Mouse (Mus musculus) midbrain, embryonic 13.5 days (tissue): ENCODE results near the gene Kif1c. TPM values are rescaled to one million over a fixed set of nuclear protein-coding genes. Genes with fewer than 3 reads are reported as not detected.

Experiments
- microRNA-seq: library from miRNA; unstranded; fragments of <30 nt; microRNA quantifications from one replicate; pipeline ENCODE4, GENCODE M21; 2016
- polyA plus RNA-seq: library from polyadenylated mRNA; unstranded; fragments of >200 nt; fragmentation: Nextera tagmentation; extraction: Ambion mirVana; gene quantifications from 2 replicates; pipeline ENCODE4 v1.2.1, GENCODE M21; 2015

Gene Kif1c
- polyA plus RNA-seq, 1 experiment from 2014 or later: 2.1 TPM

Small RNA genes lying within 50 kb of the gene (microRNA-seq; reads per million reads assigned to microRNA genes)
- gene Gm22760 (not detected), gene Mir6925 (not detected)

Other genes starting within 250 kb of the Kif1c start
- gene Med11, start 248.6 kb upstream of the Kif1c start, polyA plus RNA-seq: 41.9 and 43.6 TPM in 2 replicates
- gene Zmynd15, start 241.1 kb upstream of the Kif1c start, polyA plus RNA-seq: 0.40 and 0.44 TPM in 2 replicates
- 1.4 and 1.6 TPM in 2 replicates for gene Cxcl16, start 240.6 kb upstream of the Kif1c start, polyA plus RNA-seq
- gene Tm4sf5, start 195.3 kb upstream of the Kif1c start, polyA plus RNA-seq: 0.54 and 1.2 TPM in 2 replicates
- not detected in 2 replicates for gene Vmo1, start 185.9 kb upstream of the Kif1c start, polyA plus RNA-seq
- 0.35 and 0.42 TPM in 2 replicates for gene Gltpd2, start 181.4 kb upstream of the Kif1c start, polyA plus RNA-seq
- gene Psmb6, start 175.2 kb upstream of the Kif1c start, polyA plus RNA-seq: 827 and 844 TPM in 2 replicates
- gene Gm40193, start 167.6 kb upstream of the Kif1c start, polyA plus RNA-seq: not detected in 2 replicates
- 5.2 and 6.5 TPM in 2 replicates for gene Pld2, start 160.5 kb upstream of the Kif1c start, polyA plus RNA-seq
- 10.7 and 14.2 TPM in 2 replicates for gene Mink1, start 137.7 kb upstream of the Kif1c start, polyA plus RNA-seq
- not detected in 2 replicates for gene 4930544D05Rik, start 84.7 kb upstream of the Kif1c start, polyA plus RNA-seq
- not detected in 2 replicates for gene Chrne, start 81.3 kb upstream of the Kif1c start, polyA plus RNA-seq
- gene Gp1ba, start 61.4 kb upstream of the Kif1c start, polyA plus RNA-seq: 0.17 and 0.26 TPM in 2 replicates
- gene Rnf167, start 53.3 kb upstream of the Kif1c start, polyA plus RNA-seq: 111 and 113 TPM in 2 replicates
- 169 and 170 TPM in 2 replicates for gene Slc25a11, start 53.1 kb upstream of the Kif1c start, polyA plus RNA-seq
- gene Pfn1, start 45.9 kb upstream of the Kif1c start, polyA plus RNA-seq: 785 and 825 TPM in 2 replicates
- 8.0 and 9.5 TPM in 2 replicates for gene Eno3, start 43.3 kb upstream of the Kif1c start, polyA plus RNA-seq
- 180 and 181 TPM in 2 replicates for gene Spag7, start 31.1 kb upstream of the Kif1c start, polyA plus RNA-seq
- gene Camta2, start 12.4 kb upstream of the Kif1c start, polyA plus RNA-seq: 15.3 and 16.4 TPM in 2 replicates
- 0.94 and 1.8 TPM in 2 replicates for gene Inca1, start 393 bp upstream of the Kif1c start, polyA plus RNA-seq
- gene Zfp3, start 63.7 kb downstream of the Kif1c start, polyA plus RNA-seq: 13.2 and 15.1 TPM in 2 replicates
- 0.19 TPM in 1 of 2 replicates, not detected in the other for gene Scimp, start 112.0 kb downstream of the Kif1c start, polyA plus RNA-seq
- 74.0 and 77.2 TPM in 2 replicates for gene Rabep1, start 144.2 kb downstream of the Kif1c start, polyA plus RNA-seq